Mouse (Mus musculus) A20 (cell line): ENCODE results near the gene Nlk.
"Not testable (repeated sequence)": the region's sequence is repeated elsewhere in the genome, so short reads cannot be mapped to it uniquely, and the experiment has no call there.

ENCODE experiments used
- DNase-seq: peaks from one replicate; pipeline ENCODE4 v3.0.0-alpha.2; 2011; ENCODE audit warnings: low read depth, low spot score

The Nlk gene

DNA sequence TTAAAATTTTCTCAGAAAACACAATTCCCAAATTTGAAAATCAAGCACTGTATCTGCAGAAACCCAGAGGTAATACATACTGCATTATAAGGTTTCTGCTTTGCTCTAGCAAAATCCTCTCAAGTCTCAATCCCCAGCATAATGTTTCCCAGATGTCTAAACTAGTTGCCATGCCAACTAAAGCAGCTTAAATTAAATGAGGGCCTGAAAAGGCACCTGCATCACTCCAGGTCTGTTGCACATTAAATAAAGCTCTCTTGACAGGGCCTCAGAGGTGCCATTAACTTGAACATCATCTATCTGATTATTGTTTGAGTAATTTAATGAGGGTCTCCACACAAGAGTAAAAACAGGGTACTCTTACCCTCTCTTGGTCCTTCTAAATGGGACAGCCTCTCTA lies 100.4 kb downstream of the Nlk start:
- no peak for DNase-seq

- DNase-seq, result no peak
These were observed 101.4 kb downstream of the Nlk start for GRCm38 (mm10) chr11:78595773-78596172.

GRCm38 (mm10) chr11:78594271-78594964 lies 102.8 kb downstream of the Nlk start:
- no peak for DNase-seq

DNA sequence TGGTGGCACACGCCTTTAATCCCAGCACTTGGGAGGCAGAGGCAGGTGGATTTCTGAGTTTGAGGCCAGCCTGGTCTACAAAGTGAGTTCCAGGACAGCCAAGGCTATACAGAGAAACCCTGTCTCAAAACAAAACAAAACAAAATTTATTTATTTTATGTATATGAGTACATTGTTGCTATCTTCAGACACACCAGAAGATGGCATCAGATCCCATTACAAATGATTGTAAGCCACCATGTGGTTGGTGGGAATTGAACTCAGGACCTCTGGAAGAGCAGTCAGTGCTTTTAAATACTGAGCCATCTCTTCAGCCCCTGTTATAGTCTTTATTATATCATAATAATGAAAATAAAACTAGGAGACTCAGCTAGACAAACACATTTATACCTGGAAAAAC lies 109.5 kb downstream of the Nlk start:
- DNase-seq, result not testable (repeated sequence)

- DNase-seq, result peak; percentile 49
These were observed 111.1 kb downstream of the Nlk start for GRCm38 (mm10) chr11:78586099-78586498.

GRCm38 (mm10) chr11:78582848-78583247 lies 114.3 kb downstream of the Nlk start:
- DNase-seq, result no peak

DNA sequence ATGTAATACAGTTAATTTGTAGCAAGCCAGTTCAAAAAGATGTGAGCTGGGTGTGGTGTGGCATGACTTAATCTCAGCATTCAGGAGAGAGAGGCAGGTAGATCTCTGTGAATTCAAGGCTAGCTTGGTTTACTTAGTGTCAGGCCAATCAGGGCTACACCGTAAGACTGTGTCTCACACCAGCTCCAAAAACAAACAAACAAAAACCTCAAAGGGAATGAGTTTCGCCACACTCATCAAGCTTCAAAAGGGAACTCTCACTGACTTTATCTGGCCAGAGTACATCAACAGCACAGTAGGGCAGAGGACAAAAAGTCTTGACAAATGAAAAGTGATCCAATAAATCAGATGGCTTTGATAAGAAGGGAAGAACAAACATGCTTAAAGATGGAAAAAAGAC lies 122.2 kb downstream of the Nlk start:
- no peak for DNase-seq

DNA sequence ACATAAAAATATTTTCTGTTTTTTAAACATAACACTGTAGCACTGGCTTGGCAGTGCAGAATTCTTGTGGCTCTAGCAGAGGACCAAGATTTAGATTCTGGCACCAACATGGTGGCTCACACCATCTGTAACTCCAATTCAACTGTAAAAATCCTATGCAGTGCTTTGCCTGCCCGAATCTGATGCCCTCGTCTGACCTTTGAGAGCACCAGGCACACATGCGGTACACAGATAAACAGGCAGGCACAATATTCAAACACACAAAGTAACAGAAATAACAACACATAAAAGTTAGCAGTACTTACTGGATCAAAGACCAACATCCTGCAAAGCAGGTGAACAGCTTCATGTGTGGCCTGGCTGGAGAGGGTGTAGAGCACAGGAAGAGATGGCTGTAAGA lies 122.6 kb downstream of the Nlk start:
- no peak for DNase-seq

- DNase-seq, result not testable (repeated sequence)
These were observed 123.1 kb downstream of the Nlk start for GRCm38 (mm10) chr11:78574031-78574430.

- DNase-seq, result no peak
These were observed 125.3 kb downstream of the Nlk start for GRCm38 (mm10) chr11:78571854-78572253.

GRCm38 (mm10) chr11:78571441-78571840 lies 125.7 kb downstream of the Nlk start:
- no peak for DNase-seq

DNA sequence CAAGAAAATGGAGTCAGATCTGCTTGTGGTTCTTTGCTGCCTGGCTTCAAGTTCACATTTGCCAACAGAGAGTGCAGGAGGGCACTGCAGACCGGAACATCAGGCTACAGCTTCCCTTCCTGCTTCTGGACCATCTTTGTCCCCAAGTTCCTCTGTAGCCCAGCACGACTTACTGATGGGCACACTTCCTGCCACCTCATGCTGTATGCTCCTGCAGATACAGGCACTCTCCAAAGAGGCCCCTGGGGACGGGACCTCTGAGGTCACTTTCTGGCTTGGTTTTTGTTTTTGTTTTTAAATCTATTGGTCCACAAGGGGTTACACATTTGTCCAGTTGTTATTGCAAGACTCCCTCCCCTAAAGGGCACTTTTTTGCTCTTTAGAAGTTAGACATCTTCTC lies 127.4 kb downstream of the Nlk start:
- no peak for DNase-seq

GRCm38 (mm10) chr11:78568827-78569226 lies 128.3 kb downstream of the Nlk start:
- no peak for DNase-seq

DNA sequence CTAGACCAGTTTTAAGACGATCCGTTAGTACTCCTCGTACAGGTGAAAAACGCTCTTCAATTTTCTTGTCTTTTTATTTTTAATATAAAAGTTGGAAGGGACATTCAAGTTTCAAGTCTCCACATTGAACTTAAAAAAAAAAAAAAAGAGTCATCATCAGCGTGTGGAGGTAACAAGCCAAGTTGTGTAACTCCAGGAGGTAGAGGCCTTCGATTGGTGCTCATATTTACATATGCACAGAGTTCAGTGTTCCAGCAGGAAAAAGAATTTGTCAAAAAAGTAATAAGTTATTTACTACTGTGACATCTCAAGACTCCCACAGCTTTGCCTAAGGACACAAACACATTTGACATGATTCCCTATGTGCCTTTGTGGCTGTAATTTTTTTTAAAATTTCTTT lies 129.6 kb downstream of the Nlk start:
- DNase-seq, result no peak

DNA sequence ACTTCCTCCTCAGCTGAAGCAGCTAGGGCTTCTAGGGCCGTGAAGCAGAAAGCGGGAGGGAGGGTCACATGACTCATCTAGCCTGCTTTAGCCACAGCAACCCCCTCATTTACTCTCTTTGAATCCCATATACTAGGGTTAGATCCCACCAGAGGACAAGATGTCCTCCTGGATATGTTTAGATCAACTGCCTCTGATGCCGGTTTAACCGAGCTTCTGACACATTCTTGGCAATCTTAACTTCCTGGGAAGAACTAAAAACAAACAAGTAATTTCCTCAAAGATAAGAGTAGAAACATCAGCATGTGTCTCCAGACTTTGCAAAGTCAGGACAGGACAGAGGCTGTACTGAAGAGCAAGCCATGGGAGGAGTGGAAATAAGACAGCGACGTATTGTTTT lies 130.4 kb downstream of the Nlk start:
- no peak for DNase-seq

- DNase-seq, result peak; percentile 68
These were observed 136.7 kb downstream of the Nlk start for GRCm38 (mm10) chr11:78560447-78560846.

- DNase-seq, result no peak
These were observed 139.9 kb downstream of the Nlk start for GRCm38 (mm10) chr11:78557241-78557640.

GRCm38 (mm10) chr11:78556070-78556469 lies 141.1 kb downstream of the Nlk start:
- DNase-seq, result no peak

GRCm38 (mm10) chr11:78555623-78556022 lies 141.6 kb downstream of the Nlk start:
- DNase-seq, result no peak

DNA sequence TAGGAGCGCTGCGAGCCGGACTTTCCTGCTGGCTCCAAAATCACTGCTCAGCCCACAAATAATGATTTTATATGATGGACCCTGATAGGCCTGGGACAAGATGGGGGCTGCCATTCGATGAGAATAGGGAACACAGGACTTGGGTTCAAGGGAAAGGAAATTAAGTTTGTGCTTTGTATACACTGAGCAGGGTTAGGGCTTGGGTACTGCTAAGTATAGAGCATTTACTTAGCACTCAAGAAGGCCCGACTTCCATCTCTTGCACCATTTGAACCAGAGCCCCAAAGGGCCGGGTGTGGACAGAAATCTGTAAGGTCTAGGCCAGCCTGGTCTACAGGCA lies 146.1 kb downstream of the Nlk start:
- DNase-seq, result no peak

DNA sequence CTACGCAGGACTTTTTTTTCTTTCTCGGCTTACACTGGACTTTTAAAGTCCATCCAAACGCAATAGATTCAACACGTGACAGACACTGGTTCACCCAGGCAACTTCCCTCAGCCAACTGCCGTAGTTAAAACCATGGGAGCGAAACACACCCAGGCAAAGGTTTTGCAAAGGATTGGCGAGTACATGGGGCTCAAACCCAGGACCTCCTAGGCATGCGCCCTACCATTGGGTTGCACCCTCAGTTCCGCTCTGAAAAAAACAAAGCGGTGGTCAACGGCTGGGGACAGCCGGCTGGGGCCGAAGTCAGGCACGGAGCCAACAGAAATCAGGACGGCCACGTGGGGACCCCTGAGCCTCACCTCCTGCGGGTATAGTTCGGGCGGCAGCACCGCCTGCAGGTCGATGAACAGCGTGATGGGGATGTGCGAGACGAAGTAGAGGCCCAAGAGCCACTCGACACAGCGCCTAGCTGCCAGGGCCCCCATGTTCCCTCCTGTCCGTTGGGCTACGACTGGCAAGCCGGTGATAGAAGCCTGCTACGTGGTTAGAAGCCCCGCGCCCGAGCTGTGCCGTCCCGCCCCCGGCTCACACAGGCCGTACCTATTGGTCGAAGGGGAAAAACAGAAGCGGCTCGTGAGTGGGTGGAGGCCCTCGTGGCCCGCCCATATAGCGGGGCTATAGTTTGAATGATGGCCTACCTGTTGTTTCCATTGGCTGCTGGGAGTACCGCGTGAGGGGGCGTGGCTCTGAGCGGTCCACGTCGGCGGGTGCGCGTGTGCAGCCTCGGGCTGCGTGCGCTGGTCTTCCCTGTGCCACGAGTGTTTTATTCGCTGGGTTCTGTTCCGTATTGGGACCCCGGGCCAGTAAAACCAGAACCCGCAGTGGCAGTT lies 146.8 kb downstream of the Nlk start, which contains the start of gene Tmem97:
TSS of gene Tmem97 (minus strand) at position 610 of the 891 bp plus-strand sequence.
- peak; percentile 98 for DNase-seq

- peak; percentile 35 for DNase-seq
These were observed 147.6 kb downstream of the Nlk start for GRCm38 (mm10) chr11:78549491-78549987.
